Mouse (Mus musculus) cortical plate, adult 2 months (tissue): ENCODE measurements around the gene Gramd1b.

Source experiments
- CTCF ChIP-seq: fragments of 200-500 bp; IDR thresholded peaks from 2 replicates; pipeline ENCODE4 v1.5.1; 2011; ENCODE audit warnings: mild to moderate bottlenecking, control low read depth, low read length; ENCODE audit not compliant: insufficient read depth; ENCODE audit errors: extremely low read depth
- POLR2A ChIP-seq: fragments of 200-500 bp; IDR thresholded peaks from 2 replicates; pipeline ENCODE4 v1.6.1; 2011; ENCODE audit warnings: mild to moderate bottlenecking, low read length, control low read depth; ENCODE audit not compliant: insufficient read depth; ENCODE audit errors: extremely low read depth

DNA sequence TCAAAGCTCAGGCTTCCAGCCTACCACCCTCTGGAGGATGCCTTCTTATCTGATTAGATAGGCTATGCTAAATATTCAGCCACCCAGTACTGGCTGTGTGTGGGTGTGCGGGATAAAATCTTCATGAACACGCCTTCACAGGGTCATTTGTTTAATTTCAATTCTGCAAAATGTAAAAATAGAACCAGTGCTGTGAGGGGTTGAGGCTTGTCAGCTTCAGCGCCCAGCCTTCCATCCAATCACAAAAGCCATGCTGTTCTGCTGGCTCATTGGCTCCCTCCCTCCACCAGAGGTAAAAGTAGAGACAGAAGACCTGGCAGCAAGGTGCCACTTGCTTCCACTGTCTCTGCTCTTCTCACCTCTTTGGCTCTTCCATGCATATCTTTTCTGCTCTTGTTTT, 4.3 kb downstream of the Gramd1b start:
- TF ChIP-seq CTCF = no peak
- no peak for TF ChIP-seq POLR2A
